Mouse (Mus musculus) forebrain, embryonic 15.5 days (tissue): ENCODE results near the gene Rab38. TPM values are rescaled to one million over a fixed set of nuclear protein-coding genes. Genes with fewer than 3 reads are reported as not detected.

ENCODE experiments used
- polyA plus RNA-seq: library from polyadenylated mRNA; unstranded; fragments of >200 nt; fragmentation: Nextera tagmentation; extraction: Ambion mirVana; gene quantifications from 2 replicates; pipeline ENCODE4 v1.2.1, GENCODE M21; 2015

The Rab38 gene
- polyA plus RNA-seq, 1 experiment from 2014 or later: 0.98 TPM

Other genes with a start within 250 kb of the Rab38 start
- 10.7 and 11.6 TPM in 2 replicates for gene Ctsc, start 152.2 kb upstream of the Rab38 start, polyA plus RNA-seq